Mouse (Mus musculus): ENCODE measurements at regions not wholly inside any gene's neighbourhood (a gene's known extent, or its start where the extent isn't known, plus 50 kb on each side); places are given as distances from the start of the nearest gene placed in this dataset.

DNA sequence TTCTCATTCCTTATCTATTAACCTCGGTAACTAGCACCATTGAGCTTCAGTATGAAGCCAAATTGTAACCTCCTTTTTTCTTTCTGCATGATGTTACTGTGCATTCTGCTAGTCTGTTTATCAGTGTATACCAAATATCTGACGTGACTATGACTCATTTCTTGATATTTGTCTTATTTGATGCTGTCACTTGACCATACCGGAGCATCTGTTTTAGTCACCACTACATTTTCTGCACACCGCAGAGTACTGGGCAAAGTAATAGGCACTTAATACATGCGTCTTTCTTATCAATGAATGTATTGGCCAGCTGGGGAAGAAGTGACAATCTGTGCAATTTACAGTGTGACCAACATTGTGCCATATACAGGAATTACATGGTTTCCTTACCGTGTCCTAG, 289.0 kb downstream of the Ets1 start:
- no peak for TF ChIP-seq CTCF (conservative IDR thresholded peaks at IDR 0.05; ENCODE audit: insufficient read depth, insufficient read length, low read depth, low read length)
- no peak for TF ChIP-seq POLR2A (IDR thresholded peaks at IDR 0.05; ENCODE audit: low read depth, low read length)
